Mouse (Mus musculus) heart, postnatal 0 days (tissue): ENCODE data around the gene Agpat3.

Experiments
- CTCF ChIP-seq: IDR thresholded peaks from 2 replicates; pipeline ENCODE4 v1.5.1; 2016; ENCODE audit warnings: antibody characterized with exemption, control low read depth, low read depth
- EP300 ChIP-seq: IDR thresholded peaks from 2 replicates; pipeline ENCODE4 v1.6.1; 2016; ENCODE audit warnings: antibody characterized with exemption, low read depth

DNA sequence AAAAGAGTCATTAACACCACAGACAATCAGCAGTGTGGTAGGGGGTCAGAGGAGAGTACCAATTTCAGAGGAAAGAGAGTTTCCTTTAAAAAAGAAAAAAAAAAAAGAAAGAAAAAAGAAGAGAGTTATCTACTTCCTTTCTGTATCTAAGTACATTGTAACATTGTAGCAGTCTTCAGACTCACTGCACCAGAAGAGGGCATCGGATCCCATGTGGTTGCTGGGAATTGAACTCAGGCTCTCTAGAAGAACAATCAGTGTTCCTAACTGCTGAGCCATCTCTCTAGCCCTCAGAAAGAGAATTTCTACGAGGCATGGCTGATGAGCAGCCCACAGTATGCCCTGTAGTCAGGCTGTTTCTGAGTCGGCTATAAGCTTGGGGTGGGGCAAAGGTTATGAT lies 86.4 kb downstream of the Agpat3 start:
- TF ChIP-seq CTCF (no peak), EP300 (no peak)
